Mouse (Mus musculus) activated CD4-positive, CD25-positive, alpha-beta regulatory T cell (primary cell): ENCODE measurements around the gene Pot1b. TPM values are rescaled to one million over a fixed set of nuclear protein-coding genes. Genes with fewer than 3 reads are reported as not detected.

ENCODE experiments used
- polyA plus RNA-seq, 2 experiments: library from polyadenylated mRNA; unstranded; fragments of 100-300 nt; shearing (Covaris generic); gene quantifications; one replicate each; pipeline ENCODE4 v1.2.1; 2017

The Pot1b gene
- polyA plus RNA-seq: 10 to 100 TPM; 13.2 to 18.8 TPM

DNA sequence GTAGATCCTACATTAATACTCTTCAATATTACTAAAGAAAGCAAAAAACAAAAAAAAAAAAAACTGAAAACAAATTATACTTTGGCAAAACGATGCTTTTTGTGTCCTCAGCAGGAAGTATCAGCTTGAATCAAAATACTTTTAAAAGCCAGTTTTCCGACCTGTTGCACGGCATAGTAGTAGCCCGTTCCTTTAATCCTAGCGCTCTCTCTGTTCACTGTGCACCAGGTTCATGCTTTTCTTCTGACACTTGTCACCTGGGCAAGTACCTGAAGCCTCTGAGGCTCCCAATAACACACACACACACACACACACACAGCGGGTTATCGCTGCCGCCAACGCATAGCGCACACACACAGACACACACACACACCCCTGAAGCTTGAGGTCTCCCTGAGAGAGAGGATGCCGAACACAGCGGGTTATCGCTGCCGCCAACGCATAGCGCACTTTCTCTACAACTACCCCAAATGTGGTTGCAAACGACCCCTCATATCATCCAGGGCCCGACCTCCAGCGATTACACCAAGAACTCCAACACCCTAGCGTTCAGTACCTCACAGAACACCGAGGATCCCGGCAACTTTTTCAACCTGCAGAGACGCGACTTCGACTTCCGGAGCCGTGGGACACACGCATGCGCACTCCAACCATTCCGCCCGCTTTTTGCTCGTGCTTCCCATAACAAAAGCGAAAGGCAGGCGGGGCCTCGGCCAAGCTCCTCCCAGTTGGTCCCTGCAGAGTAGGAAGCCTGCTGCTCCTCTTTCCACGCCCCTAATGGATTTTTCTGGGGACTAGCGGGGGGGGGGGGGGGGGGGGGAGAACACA lies at the start of gene Pot1b:
Gene Pot1b, minus strand, starts transcription at position 645 of the 828 bp plus-strand sequence.

DNA sequence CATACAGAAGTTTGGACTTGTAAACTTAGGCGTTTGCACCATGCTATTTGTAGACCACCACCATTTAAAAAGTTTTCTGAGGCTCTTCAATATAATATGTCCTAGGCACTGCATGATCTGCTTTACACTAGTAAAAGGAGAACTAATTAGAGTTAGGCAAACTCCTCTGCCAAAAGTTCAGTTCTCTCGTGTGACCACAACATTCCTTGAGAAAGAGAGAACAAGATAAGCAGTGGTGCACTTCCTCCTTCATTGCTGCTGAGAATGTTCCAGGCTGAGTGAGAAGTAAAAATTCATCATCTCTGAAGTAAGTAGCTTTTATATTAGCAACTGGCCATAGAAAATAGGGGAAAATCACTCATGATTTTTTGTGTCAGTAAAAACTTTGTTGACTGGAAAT lies 37.4 kb upstream of the Pot1b start, which contains the start of gene Adgre4:
Gene Adgre4, plus strand, starts transcription at position 199 of the 400 bp plus-strand sequence.

GRCm38 (mm10) chr17:55625092-55625491 lies 87.3 kb downstream of the Pot1b start, which contains the start of gene Vmn2r118:
Gene Vmn2r118 (minus strand): TSS chr17:55625192.

Other genes with a start within 250 kb of the Pot1b start
- under 1 TPM in 1 of 2 experiments, not detected in 1; 0.04 TPM for gene Vmn2r118, start 87.4 kb downstream of the Pot1b start, polyA plus RNA-seq
- under 1 TPM; 0.25 to 0.49 TPM for gene Adgre4, start 37.4 kb upstream of the Pot1b start, polyA plus RNA-seq
- 10 to 100 TPM in 1 of 2 experiments, 1 to 10 TPM in 1; 9.5 to 17.1 TPM for gene Zfp119a, start 166.3 kb upstream of the Pot1b start, polyA plus RNA-seq
- 10 to 100 TPM; 20.8 to 24.1 TPM for gene Zfp959, start 179.5 kb upstream of the Pot1b start, polyA plus RNA-seq
- gene Zfp119b, start 236.9 kb upstream of the Pot1b start, polyA plus RNA-seq: 10 to 100 TPM in 1 of 2 experiments, 1 to 10 TPM in 1; 9.2 to 13.1 TPM
- gene Ebi3, start 240.0 kb upstream of the Pot1b start, polyA plus RNA-seq: 10 to 100 TPM; 43.1 to 73.4 TPM
- gene Yju2, start 246.5 kb upstream of the Pot1b start, polyA plus RNA-seq: 10 to 100 TPM; 29.4 to 44.6 TPM